In the genomic region with DNA sequence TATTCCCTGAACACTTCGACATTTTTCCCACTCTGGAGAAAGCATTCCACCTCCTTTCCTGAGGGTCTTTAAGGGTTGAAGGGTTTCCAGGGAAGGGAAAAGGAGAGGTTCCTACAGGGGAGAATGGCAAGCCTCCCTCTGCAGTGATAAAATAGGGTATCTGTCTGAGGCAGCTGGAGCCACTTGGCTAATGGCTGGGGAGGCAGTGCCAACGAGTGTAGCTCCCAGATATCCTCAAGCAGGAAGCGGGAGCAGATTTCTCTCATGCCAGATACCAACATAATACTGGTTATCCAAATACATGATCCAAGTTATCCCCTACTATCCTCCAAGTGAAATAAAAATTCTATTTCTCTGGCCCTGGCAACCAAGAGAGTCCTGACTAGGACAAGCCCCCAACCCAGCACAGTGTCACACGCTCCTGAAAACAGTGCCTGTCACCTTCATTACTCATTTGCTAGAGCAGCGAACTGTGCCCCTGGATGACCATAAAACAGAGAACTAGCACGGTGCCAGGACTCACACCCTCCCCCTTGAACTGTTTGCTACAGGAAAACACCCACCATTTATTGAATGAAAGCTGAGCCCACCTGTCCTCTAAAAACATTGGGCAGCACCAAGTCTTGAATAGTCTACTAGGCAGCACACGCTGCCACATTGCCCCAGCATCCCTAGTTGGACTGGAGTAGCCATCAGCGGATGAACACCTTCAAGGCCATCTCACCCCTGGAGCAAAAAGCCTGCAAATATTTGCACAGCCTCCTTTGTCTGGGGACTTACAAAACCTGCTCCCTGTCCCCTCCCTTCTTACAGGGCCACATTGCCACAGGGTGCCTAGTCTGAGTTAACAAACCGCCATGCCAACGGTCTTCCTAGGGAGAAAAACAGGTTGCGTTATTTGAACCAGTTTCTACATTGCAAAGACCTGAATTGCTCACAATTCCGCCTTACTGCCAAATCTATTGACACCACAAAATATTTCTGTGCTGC, we compare ENCODE assay signal across 11 mouse cellular contexts. TPM values are rescaled to one million over a fixed set of nuclear protein-coding genes. Genes with fewer than 3 reads are reported as not detected.
DNase-seq lines count a peak whose midpoint lies in the region; ATAC-seq and TF ChIP-seq lines count a peak whose summit lies in the region.
"Had no signal": no experiment of that assay in that cellular context is flagged by ENCODE, and none has a peak within 500 bp of the region (broad histone marks: within the 10 kb centered on the region; RNA-seq: fewer than 3 reads in every experiment).

No protein-coding gene starts in this region.

- no peak overlapping the region for H3K4me3 ChIP-seq in forebrain, embryonic 10.5 days
- no peak overlapping the region for H3K4me3 ChIP-seq in forebrain, postnatal 0 days (ENCODE audit: low read depth, low read length)
- H3K4me3 ChIP-seq in neural tube, embryonic 12.5 days, result no peak overlapping the region
- H3K4me3 ChIP-seq in intestine, embryonic 14.5 days (ENCODE audit: low read depth, low read length), result no peak overlapping the region
- H3K4me3 ChIP-seq in small intestine, adult 2 months (ENCODE audit: low read depth, low read length), result no peak overlapping the region
- H3K4me3 ChIP-seq: lung, embryonic 15.5 days had no signal

- no peak overlapping the region for H3K4me2 ChIP-seq in forebrain, postnatal 0 days (ENCODE audit: low read depth)
- H3K4me2 ChIP-seq in neural tube, embryonic 12.5 days (replicated peaks), result peak overlapping the region; percentile 95; the same call in 1 of the 2 replicates
- H3K4me2 ChIP-seq in intestine, embryonic 14.5 days (ENCODE audit: low read length), result peak overlapping the region; percentile 11; the same call in 1 of the 2 replicates
- H3K4me2 ChIP-seq: lung, embryonic 15.5 days had no signal

- peaks cover 65% of the 10 kb centered on the region for H3K4me1 ChIP-seq in forebrain, embryonic 10.5 days
- H3K4me1 ChIP-seq in forebrain, postnatal 0 days (ENCODE audit: insufficient read depth), result peaks cover 11% of the 10 kb centered on the region; the same call in 1 of the 2 replicates
- peaks cover 42% of the 10 kb centered on the region for H3K4me1 ChIP-seq in neural tube, embryonic 12.5 days
- H3K4me1 ChIP-seq in intestine, embryonic 14.5 days (replicated peaks; ENCODE audit: control insufficient read depth, insufficient read depth, low read length), result peaks cover 20% of the 10 kb centered on the region
- peaks cover 25% of the 10 kb centered on the region; the same call in 1 of the 2 replicates for H3K4me1 ChIP-seq in small intestine, adult 2 months (ENCODE audit: control insufficient read depth, insufficient read depth, insufficient read length, low read length)

- no peak for DNase-seq in forebrain, embryonic 10.5 days (ENCODE audit: extremely low spot score, low spot score)
- DNase-seq in forebrain, postnatal 0 days, result no peak
- DNase-seq in neural tube, embryonic 10.5 days (ENCODE audit: extremely low spot score, low spot score), result no peak
- no peak for DNase-seq in intestine, embryonic 14.5 days (ENCODE audit: low spot score)
- no peak for DNase-seq in ovary, adult 18-20 months (ENCODE audit: low spot score)
- DNase-seq in MN1 (ENCODE audit: low spot score), result no peak
- DNase-seq: right cerebral cortex, postnatal 14 days had no signal

- TF ChIP-seq POLR2A in small intestine, adult 2 months (IDR thresholded peaks at IDR 0.05; ENCODE audit: low read depth, low read length), result no peak

- no peak for ATAC-seq in forebrain, postnatal 0 days
- no peak for ATAC-seq in neural tube, embryonic 12.5 days (ENCODE audit: low FRiP score, low read depth)
- ATAC-seq in intestine, embryonic 14.5 days (replicated peaks; ENCODE audit: low FRiP score, low TSS enrichment, low read depth), result no peak
- ATAC-seq: Patski had no signal

- 0 out of 2 replicates have a peak, but pooled peaks cover 4% of the 10 kb centered on the region for H3K9me3 ChIP-seq in forebrain, embryonic 10.5 days
- H3K9me3 ChIP-seq in forebrain, postnatal 0 days (ENCODE audit: low read length), result no peaks in the 10 kb centered on the region
- H3K9me3 ChIP-seq in neural tube, embryonic 12.5 days, result no peaks in the 10 kb centered on the region
- H3K9me3 ChIP-seq in intestine, embryonic 14.5 days (ENCODE audit: control insufficient read depth, low read length), result no peaks in the 10 kb centered on the region
- H3K9me3 ChIP-seq: lung, embryonic 15.5 days had no signal

- no peak for TF ChIP-seq CTCF in forebrain, postnatal 0 days (IDR thresholded peaks at IDR 0.05; ENCODE audit: low read depth)
- no peak for TF ChIP-seq CTCF in small intestine, adult 2 months (IDR thresholded peaks at IDR 0.05; ENCODE audit: extremely low read depth, insufficient read length, insufficient replicate concordance, low read depth, low read length)

- peaks cover 55% of the 10 kb centered on the region for H3K27me3 ChIP-seq in forebrain, embryonic 10.5 days (ENCODE audit: poor library complexity, severe bottlenecking)
- H3K27me3 ChIP-seq in forebrain, postnatal 0 days (ENCODE audit: insufficient read depth, low read length), result no peaks in the 10 kb centered on the region
- H3K27me3 ChIP-seq in neural tube, embryonic 12.5 days (replicated peaks), result 0 out of 2 replicates have a peak, but pooled peaks cover 5% of the 10 kb centered on the region
- no peaks in the 10 kb centered on the region for H3K27me3 ChIP-seq in intestine, embryonic 14.5 days (replicated peaks; ENCODE audit: control insufficient read depth, insufficient read depth, low read length)
- H3K27me3 ChIP-seq in small intestine, adult 2 months (ENCODE audit: control insufficient read depth, insufficient read depth, low read length), result no peaks in the 10 kb centered on the region
- H3K27me3 ChIP-seq: Patski had no signal

- H3K36me3 ChIP-seq in forebrain, embryonic 10.5 days (replicated peaks), result no peaks in the 10 kb centered on the region
- H3K36me3 ChIP-seq in forebrain, postnatal 0 days (ENCODE audit: insufficient read depth), result no peaks in the 10 kb centered on the region
- H3K36me3 ChIP-seq in neural tube, embryonic 12.5 days, result no peaks in the 10 kb centered on the region
- no peaks in the 10 kb centered on the region for H3K36me3 ChIP-seq in intestine, embryonic 14.5 days (ENCODE audit: control insufficient read depth, insufficient read depth, low read length)
- peaks cover 2% of the 10 kb centered on the region; the same call in 1 of the 2 replicates for H3K36me3 ChIP-seq in small intestine, adult 2 months (ENCODE audit: control insufficient read depth, insufficient read depth, low read length)
- H3K36me3 ChIP-seq: lung, embryonic 15.5 days had no signal

- no peak overlapping the region for H3K9ac ChIP-seq in forebrain, postnatal 0 days
- no peak overlapping the region for H3K9ac ChIP-seq in neural tube, embryonic 12.5 days
- no peak overlapping the region for H3K9ac ChIP-seq in intestine, embryonic 14.5 days (ENCODE audit: low read length)
- H3K9ac ChIP-seq: lung, embryonic 15.5 days had no signal

- 69% methylated on average over 12 of the region's 12 CpGs for WGBS in forebrain, embryonic 10.5 days
- 58% methylated on average over 12 of the region's 12 CpGs for WGBS in forebrain, postnatal 0 days
- 59% methylated on average over 12 of the region's 12 CpGs for WGBS in neural tube, embryonic 12.5 days
- WGBS in intestine, embryonic 14.5 days, result 59% methylated on average over 12 of the region's 12 CpGs
- 30% methylated on average over 12 of the region's 12 CpGs for WGBS in small intestine, adult 2 months

- H3K27ac ChIP-seq in forebrain, embryonic 10.5 days, result peak overlapping the region; percentile 48
- H3K27ac ChIP-seq in forebrain, postnatal 0 days (ENCODE audit: low read depth, low read length), result no peak overlapping the region
- H3K27ac ChIP-seq in neural tube, embryonic 12.5 days, result no peak overlapping the region
- no peak overlapping the region; the same call in 1 of the 2 replicates for H3K27ac ChIP-seq in intestine, embryonic 14.5 days (ENCODE audit: low read depth)
- peak overlapping the region; percentile 69 for H3K27ac ChIP-seq in small intestine, adult 2 months (ENCODE audit: insufficient read depth, low read depth, low read length)
- H3K27ac ChIP-seq: lung, embryonic 15.5 days had no signal

RNA-seq across cellular contexts. Expression of gene Pxylp1, which starts 0.8 kb away (rescaled TPM):
- 21.5 and 23.8 TPM in 2 replicates for polyA plus RNA-seq in forebrain, embryonic 10.5 days (2016; fragmentation: Nextera tagmentation; extraction: Ambion mirVana)
- 25.2 and 35.1 TPM in 2 replicates for total RNA-seq in forebrain, postnatal 0 days (2014; rRNA removed)
- 14.9 and 22.6 TPM in 2 replicates for polyA plus RNA-seq in forebrain, postnatal 0 days (2015; fragmentation: Nextera tagmentation; extraction: Ambion mirVana)
- polyA plus RNA-seq in neural tube, embryonic 12.5 days (2016; fragmentation: Nextera tagmentation; extraction: Ambion mirVana), result 41.2 and 42.6 TPM in 2 replicates
- polyA plus RNA-seq in intestine, embryonic 14.5 days (2014; fragmentation: Nextera tagmentation; extraction: Ambion mirVana), result 56.2 and 67.0 TPM in 2 replicates
- 5.3 and 11.9 TPM in 2 replicates for polyA plus RNA-seq in small intestine, adult 2 months (2012; rRNA removed)

Comparison
In these comparisons a context has a peak if more than half of its experiments do, and no peak if none do; other contexts are left out.
1. H3K27ac ChIP-seq: peak in forebrain, embryonic 10.5 days (single experiment) and small intestine, adult 2 months (single experiment); none in forebrain, postnatal 0 days (single experiment), neural tube, embryonic 12.5 days (single experiment) and intestine, embryonic 14.5 days (single experiment).